Mouse (Mus musculus) C2C12 (cell line): Measurements from ENCODE around the gene Afg1l.

Experiments used
- CEBPB ChIP-seq: IDR thresholded peaks from one replicate; pipeline ENCODE4 v1.6.1; 2011; ENCODE audit warnings: low read depth, mild to moderate bottlenecking, control low read depth, moderate library complexity
- CTCF ChIP-seq: IDR thresholded peaks from one replicate; pipeline ENCODE4 v1.5.1; 2011; ENCODE audit not compliant: control insufficient read depth, insufficient read depth, insufficient read length
- MYOD1 ChIP-seq: IDR thresholded peaks from one replicate; pipeline ENCODE4 v1.6.1; 2011; ENCODE audit warnings: low read depth; ENCODE audit not compliant: control insufficient read depth, insufficient read length
- MYOG ChIP-seq: IDR thresholded peaks from one replicate; pipeline ENCODE4 v1.6.1; 2011; ENCODE audit not compliant: control insufficient read depth, insufficient read length; ENCODE audit errors: extremely low read depth
- USF1 ChIP-seq: IDR thresholded peaks from one replicate; pipeline ENCODE4 v1.6.1; 2011; ENCODE audit warnings: low read depth, mild to moderate bottlenecking, control low read depth, moderate library complexity

DNA sequence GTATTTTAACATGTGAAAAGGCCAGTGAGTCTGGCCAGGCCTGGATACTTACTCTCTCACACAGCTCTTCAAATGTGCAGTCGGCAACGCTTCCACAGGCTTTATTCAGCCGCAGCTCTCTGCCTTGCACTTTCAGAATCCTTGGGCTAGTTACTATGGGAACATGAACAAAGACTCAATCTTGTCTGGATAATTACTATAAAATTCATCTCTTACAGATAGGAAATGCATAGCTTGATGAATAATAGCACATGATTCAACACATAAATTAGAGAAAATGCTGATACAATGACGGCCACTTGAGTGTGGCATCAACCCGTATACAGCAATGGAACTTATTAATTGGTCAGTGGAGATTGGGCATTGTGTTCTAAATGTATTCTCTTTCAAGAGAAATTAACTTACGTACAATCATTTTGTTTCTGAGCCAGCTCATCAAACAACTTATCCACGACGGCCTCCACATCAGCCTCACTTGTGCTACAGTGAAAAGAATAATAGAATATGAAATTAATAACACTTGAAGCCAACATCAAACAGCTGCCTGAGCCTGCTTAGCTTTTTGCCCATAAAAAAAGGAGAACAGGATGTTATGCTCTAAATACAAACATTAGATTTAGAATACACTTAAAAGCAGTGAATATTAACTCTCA, 138.5 kb downstream of the Afg1l start:
- TF ChIP-seq CTCF (no peak), MYOD1 (no peak), CEBPB (no peak), MYOG (no peak), USF1 (no peak)
